Mouse (Mus musculus): ENCODE data around the gene Ccdc85c. TPM values are rescaled to one million over a fixed set of nuclear protein-coding genes. Genes with fewer than 3 reads are reported as not detected.

The Ccdc85c gene
- polyA plus RNA-seq, 1 experiment: 7.0 TPM

DNA sequence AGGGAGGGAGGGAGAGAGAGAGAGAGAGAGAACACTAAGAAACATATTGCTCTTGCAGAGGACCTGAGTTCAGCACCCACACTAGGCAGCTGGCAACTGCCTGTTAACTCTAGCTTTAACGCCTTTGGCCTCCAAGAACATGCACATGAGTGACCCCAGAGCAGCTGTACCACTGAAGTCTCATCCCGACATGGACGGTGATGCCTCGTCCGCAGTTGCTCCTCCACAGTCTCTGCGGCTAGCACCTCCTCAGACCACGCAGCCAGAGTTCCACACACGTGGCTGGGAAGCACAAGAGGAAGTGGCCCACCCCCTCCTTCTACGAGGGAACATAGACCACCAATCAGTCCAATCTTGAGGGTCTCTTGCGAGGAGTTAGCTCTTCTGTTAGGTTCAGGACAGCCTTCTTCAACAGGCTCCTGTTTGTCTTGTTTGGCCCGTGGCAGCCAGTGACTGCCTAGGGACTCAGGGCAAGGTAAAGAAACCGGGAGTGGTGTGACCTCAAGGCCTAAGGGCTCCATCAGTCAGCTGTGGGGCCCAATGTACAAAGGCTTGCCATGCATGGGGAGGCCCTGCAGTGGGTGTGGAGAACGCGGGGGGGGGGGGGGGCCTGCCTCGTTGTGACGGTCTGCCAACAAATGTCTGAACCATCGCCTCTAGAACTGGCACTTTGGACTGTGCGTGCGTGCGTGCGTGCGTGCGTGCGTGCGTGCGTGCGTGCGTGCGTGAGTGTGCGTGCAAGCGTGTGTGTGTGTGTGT, 24.0 kb downstream of the Ccdc85c start:
- H3K79me2 ChIP-seq (ENCODE audit: control insufficient read depth, insufficient read depth): no peaks in the 10 kb centered on the region
- no peaks in the 10 kb centered on the region for H3K79me3 ChIP-seq (ENCODE audit: low read depth)
- no peaks in the 10 kb centered on the region for H3K36me3 ChIP-seq (ENCODE audit: control insufficient read depth, insufficient read depth)
- H3K4me3 ChIP-seq (ENCODE audit: insufficient read depth, poor library complexity, severe bottlenecking): no peak overlapping the region
- TF ChIP-seq MAX (IDR thresholded peaks at IDR 0.05) (peak; percentile 37), USF1 (IDR thresholded peaks at IDR 0.05; ENCODE audit: low read depth) (no peak), MYOD1 (IDR thresholded peaks at IDR 0.05; ENCODE audit: control insufficient read depth, insufficient read length, low read depth) (peak; percentile 85), CTCF (IDR thresholded peaks at IDR 0.05; ENCODE audit: control insufficient read depth, insufficient read depth, insufficient read length) (no peak), MYOG (IDR thresholded peaks at IDR 0.05; ENCODE audit: control insufficient read depth, extremely low read depth, insufficient read length) (no peak)
- H3ac ChIP-seq (ENCODE audit: control insufficient read depth, insufficient read length, low read depth): no peak overlapping the region
- H3K27me3 ChIP-seq (ENCODE audit: control insufficient read depth, insufficient read depth, insufficient read length): no peaks in the 10 kb centered on the region

DNA sequence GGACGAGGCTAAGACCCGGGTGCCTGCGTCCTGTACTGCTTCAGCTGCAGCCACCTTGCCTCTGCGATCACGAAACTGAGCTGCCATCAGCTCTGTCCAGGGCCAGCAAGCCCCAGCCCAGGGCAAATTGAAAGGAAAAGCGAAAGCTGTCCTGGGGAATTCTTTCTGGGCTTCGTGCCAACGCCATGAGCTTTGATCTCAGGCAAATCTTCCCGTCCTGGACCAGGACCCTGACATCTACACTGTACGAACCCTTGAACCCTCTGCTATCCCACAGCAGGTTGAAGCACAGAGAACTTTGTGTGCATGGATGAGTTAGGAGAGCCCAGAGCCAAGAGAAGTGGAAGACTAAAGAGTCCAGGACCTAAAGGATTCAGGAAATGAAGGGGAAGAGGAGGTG, 25.7 kb downstream of the Ccdc85c start:
- Histone ChIP-seq H3ac (ENCODE audit: control insufficient read depth, insufficient read length, low read depth) (no peak overlapping the region), H3K36me3 (ENCODE audit: control insufficient read depth, insufficient read depth) (no peaks in the 10 kb centered on the region), H3K27me3 (ENCODE audit: control insufficient read depth, insufficient read depth, insufficient read length) (no peaks in the 10 kb centered on the region), H3K79me2 (ENCODE audit: control insufficient read depth, insufficient read depth) (no peaks in the 10 kb centered on the region), H3K4me3 (ENCODE audit: insufficient read depth, poor library complexity, severe bottlenecking) (no peak overlapping the region), H3K79me3 (ENCODE audit: low read depth) (no peaks in the 10 kb centered on the region)
- TF ChIP-seq FOSL1 (IDR thresholded peaks at IDR 0.05; ENCODE audit: insufficient read depth, low read length, poor library complexity, severe bottlenecking) (no peak), MAX (IDR thresholded peaks at IDR 0.05) (no peak), USF1 (IDR thresholded peaks at IDR 0.05; ENCODE audit: low read depth) (no peak), CEBPB (IDR thresholded peaks at IDR 0.05; ENCODE audit: low read depth) (no peak), MYOG (IDR thresholded peaks at IDR 0.05; ENCODE audit: control insufficient read depth, extremely low read depth, insufficient read length) (no peak), MYOD1 (IDR thresholded peaks at IDR 0.05; ENCODE audit: control insufficient read depth, insufficient read length, low read depth) (no peak), CTCF (IDR thresholded peaks at IDR 0.05; ENCODE audit: control insufficient read depth, insufficient read depth, insufficient read length) (no peak)

DNA sequence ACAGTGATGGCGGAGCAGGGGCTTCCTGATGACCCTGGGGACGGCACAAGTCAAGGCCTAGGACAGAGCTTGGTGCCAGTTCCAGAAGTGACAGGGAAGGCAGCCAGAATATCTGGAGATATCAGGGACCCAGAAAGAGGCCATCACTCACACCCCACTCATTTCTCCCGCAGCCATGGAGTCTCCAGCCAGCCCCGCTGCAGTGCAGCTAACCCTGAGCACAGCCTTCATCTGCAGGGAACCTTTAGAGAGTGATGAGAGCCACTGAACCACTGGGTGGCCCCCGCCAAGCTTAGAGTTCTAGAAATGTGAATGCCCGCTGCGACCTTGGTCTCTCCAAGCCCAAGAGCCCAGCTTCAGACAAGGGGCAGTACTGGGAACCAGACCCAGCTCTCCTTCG, 26.2 kb downstream of the Ccdc85c start:
- Histone ChIP-seq H3K79me2 (ENCODE audit: control insufficient read depth, insufficient read depth) (no peaks in the 10 kb centered on the region), H3K4me3 (ENCODE audit: insufficient read depth, poor library complexity, severe bottlenecking) (no peak overlapping the region), H3K79me3 (ENCODE audit: low read depth) (no peaks in the 10 kb centered on the region), H3ac (ENCODE audit: control insufficient read depth, insufficient read length, low read depth) (no peak overlapping the region), H3K36me3 (ENCODE audit: control insufficient read depth, insufficient read depth) (no peaks in the 10 kb centered on the region), H3K27me3 (ENCODE audit: control insufficient read depth, insufficient read depth, insufficient read length) (no peaks in the 10 kb centered on the region)
- no peak for TF ChIP-seq MYOG (IDR thresholded peaks at IDR 0.05; ENCODE audit: control insufficient read depth, extremely low read depth, insufficient read length)
- TF ChIP-seq MYOD1 (IDR thresholded peaks at IDR 0.05; ENCODE audit: control insufficient read depth, insufficient read length, low read depth): no peak
- TF ChIP-seq FOSL1 (IDR thresholded peaks at IDR 0.05; ENCODE audit: insufficient read depth, low read length, poor library complexity, severe bottlenecking): no peak
- no peak for TF ChIP-seq CTCF (IDR thresholded peaks at IDR 0.05; ENCODE audit: control insufficient read depth, insufficient read depth, insufficient read length)
- no peak for TF ChIP-seq CEBPB (IDR thresholded peaks at IDR 0.05; ENCODE audit: low read depth)
- TF ChIP-seq USF1 (IDR thresholded peaks at IDR 0.05; ENCODE audit: low read depth): no peak
- no peak for TF ChIP-seq MAX (IDR thresholded peaks at IDR 0.05)

DNA sequence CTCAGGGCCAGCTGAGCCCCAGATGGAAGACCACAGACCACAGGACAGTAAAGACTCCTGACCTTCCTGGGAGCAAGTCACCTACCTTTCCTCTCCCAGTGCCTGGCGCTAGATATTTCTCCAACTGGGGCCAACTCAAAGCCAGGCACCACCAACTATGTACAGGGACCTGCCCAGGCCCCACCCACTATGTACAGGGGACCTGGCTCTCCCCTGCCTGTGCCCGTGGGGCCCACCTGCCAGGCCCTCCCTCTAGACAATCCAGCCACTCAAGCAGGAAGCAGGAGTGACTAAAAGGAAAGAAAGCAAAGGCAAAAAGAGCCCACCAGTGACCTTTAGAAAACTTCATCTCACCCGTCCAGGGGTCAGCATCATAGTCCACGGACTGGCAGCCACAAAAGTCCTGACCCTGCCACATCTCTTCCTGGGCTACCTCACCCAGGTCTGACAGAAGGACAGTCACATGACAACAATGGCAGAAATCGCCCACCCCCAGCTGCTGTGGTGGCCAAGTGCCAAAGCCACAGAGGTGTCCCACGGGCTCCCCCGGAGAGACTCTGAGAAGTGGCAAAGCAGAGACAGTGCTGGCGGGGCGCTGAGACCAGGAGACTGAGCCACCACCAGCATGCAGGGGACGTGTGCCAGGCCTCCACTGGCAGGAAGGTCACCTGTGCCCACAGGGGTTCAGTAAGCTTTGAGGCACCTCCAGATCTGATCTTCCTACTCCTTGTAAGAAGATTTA, 28.3 kb downstream of the Ccdc85c start:
- Histone ChIP-seq H3K4me3 (ENCODE audit: insufficient read depth, poor library complexity, severe bottlenecking) (no peak overlapping the region), H3K36me3 (ENCODE audit: control insufficient read depth, insufficient read depth) (no peaks in the 10 kb centered on the region), H3K27me3 (ENCODE audit: control insufficient read depth, insufficient read depth, insufficient read length) (no peaks in the 10 kb centered on the region), H3ac (ENCODE audit: control insufficient read depth, insufficient read length, low read depth) (no peak overlapping the region), H3K79me2 (ENCODE audit: control insufficient read depth, insufficient read depth) (no peaks in the 10 kb centered on the region), H3K79me3 (ENCODE audit: low read depth) (no peaks in the 10 kb centered on the region)
- no peak for TF ChIP-seq FOSL1 (IDR thresholded peaks at IDR 0.05; ENCODE audit: insufficient read depth, low read length, poor library complexity, severe bottlenecking)
- TF ChIP-seq MYOG (IDR thresholded peaks at IDR 0.05; ENCODE audit: control insufficient read depth, extremely low read depth, insufficient read length): no peak
- TF ChIP-seq CEBPB (IDR thresholded peaks at IDR 0.05; ENCODE audit: low read depth): no peak
- no peak for TF ChIP-seq USF1 (IDR thresholded peaks at IDR 0.05; ENCODE audit: low read depth)

DNA sequence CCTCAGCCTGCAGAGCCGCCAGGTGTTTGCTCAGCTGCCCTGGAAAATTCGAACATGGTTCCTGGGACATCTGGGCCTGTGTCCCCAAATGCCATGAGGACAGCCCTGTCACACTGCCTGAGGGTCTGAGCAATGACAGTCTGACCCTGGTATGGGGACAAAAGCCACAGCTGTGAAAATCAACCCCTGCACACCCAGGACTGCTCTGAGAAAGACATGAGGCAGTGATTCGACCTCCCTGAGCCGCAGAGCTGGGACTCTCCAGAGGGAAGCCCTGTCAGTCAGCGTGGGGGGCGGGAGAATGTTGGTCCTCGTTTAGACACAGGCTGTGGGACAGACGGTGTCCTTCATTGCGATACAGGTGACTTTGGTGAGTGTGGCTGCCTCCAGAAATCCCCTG, 29.6 kb downstream of the Ccdc85c start:
- Histone ChIP-seq H3K4me3 (ENCODE audit: insufficient read depth, poor library complexity, severe bottlenecking) (no peak overlapping the region), H3K79me2 (ENCODE audit: control insufficient read depth, insufficient read depth) (no peaks in the 10 kb centered on the region), H3K79me3 (ENCODE audit: low read depth) (no peaks in the 10 kb centered on the region), H3K36me3 (ENCODE audit: control insufficient read depth, insufficient read depth) (no peaks in the 10 kb centered on the region), H3K27me3 (ENCODE audit: control insufficient read depth, insufficient read depth, insufficient read length) (no peaks in the 10 kb centered on the region), H3ac (ENCODE audit: control insufficient read depth, insufficient read length, low read depth) (no peak overlapping the region)
- TF ChIP-seq CEBPB (IDR thresholded peaks at IDR 0.05; ENCODE audit: low read depth) (no peak), MYOG (IDR thresholded peaks at IDR 0.05; ENCODE audit: control insufficient read depth, extremely low read depth, insufficient read length) (no peak), CTCF (IDR thresholded peaks at IDR 0.05; ENCODE audit: control insufficient read depth, insufficient read depth, insufficient read length) (no peak), MYOD1 (IDR thresholded peaks at IDR 0.05; ENCODE audit: control insufficient read depth, insufficient read length, low read depth) (no peak), MAX (IDR thresholded peaks at IDR 0.05) (no peak), FOSL1 (IDR thresholded peaks at IDR 0.05; ENCODE audit: insufficient read depth, low read length, poor library complexity, severe bottlenecking) (no peak), USF1 (IDR thresholded peaks at IDR 0.05; ENCODE audit: low read depth) (no peak)
